Mouse (Mus musculus): Measurements from ENCODE around the gene H2-Q10.
"Not testable (repeated sequence)": the region's sequence is repeated elsewhere in the genome, so short reads cannot be mapped to it uniquely, and the experiment has no call there.

Gene H2-Q10

GRCm38 (mm10) chr17:35469842-35470751 is at the start of gene H2-Q10:
Gene H2-Q10, plus strand, starts transcription at chr17:35470089.
- DNase-seq (ENCODE audit: low read depth in 2 of 2, low spot score in 2 of 2) = peak in 1 of 2 experiments; percentile 8

GRCm38 (mm10) chr17:35420206-35420810 is 49.6 kb upstream of the H2-Q10 start:
- DNase-seq (ENCODE audit: low read depth in 2 of 2, low spot score in 2 of 2) = peak in 1 of 2 experiments; percentile 70

GRCm38 (mm10) chr17:35421331-35421730 is 48.6 kb upstream of the H2-Q10 start:
- DNase-seq (ENCODE audit: low read depth in 2 of 2, low spot score in 2 of 2) = not testable (repeated sequence)

GRCm38 (mm10) chr17:35422360-35422759 is 47.5 kb upstream of the H2-Q10 start:
- DNase-seq (ENCODE audit: low read depth in 2 of 2, low spot score in 2 of 2) = not testable (repeated sequence)

- DNase-seq (ENCODE audit: low read depth in 2 of 2, low spot score in 2 of 2) = not testable (repeated sequence)
Measured at GRCm38 (mm10) chr17:35423131-35423810, 46.6 kb upstream of the H2-Q10 start.

- DNase-seq (ENCODE audit: low read depth in 2 of 2, low spot score in 2 of 2) = not testable (repeated sequence)
Measured at GRCm38 (mm10) chr17:35424106-35424505, 45.8 kb upstream of the H2-Q10 start.

GRCm38 (mm10) chr17:35424624-35425416 is 45.1 kb upstream of the H2-Q10 start, which contains the start of gene H2-Q6:
Gene H2-Q6, plus strand, starts transcription at chr17:35424850.
- peak; percentile 49 to 55 for DNase-seq (ENCODE audit: low read depth in 2 of 2, low spot score in 2 of 2)

GRCm38 (mm10) chr17:35425474-35425873 is 44.4 kb upstream of the H2-Q10 start:
- DNase-seq (ENCODE audit: low read depth in 2 of 2, low spot score in 2 of 2) = not testable (repeated sequence)

- not testable (repeated sequence) for DNase-seq (ENCODE audit: low read depth in 2 of 2, low spot score in 2 of 2)
Measured at GRCm38 (mm10) chr17:35428883-35429282, 41.0 kb upstream of the H2-Q10 start.

- not testable (repeated sequence) for DNase-seq (ENCODE audit: low read depth in 2 of 2, low spot score in 2 of 2)
Measured at GRCm38 (mm10) chr17:35430671-35431070, 39.2 kb upstream of the H2-Q10 start.

- DNase-seq (ENCODE audit: low read depth in 2 of 2, low spot score in 2 of 2) = not testable (repeated sequence)
Measured at GRCm38 (mm10) chr17:35432167-35432566, 37.7 kb upstream of the H2-Q10 start.

- peak in 1 of 2 experiments; percentile 55 for DNase-seq (ENCODE audit: low read depth in 2 of 2, low spot score in 2 of 2)
Measured at GRCm38 (mm10) chr17:35434836-35435235, 35.1 kb upstream of the H2-Q10 start.

- DNase-seq (ENCODE audit: low read depth in 2 of 2, low spot score in 2 of 2) = not testable (repeated sequence)
Measured at GRCm38 (mm10) chr17:35435577-35435976, 34.3 kb upstream of the H2-Q10 start.

GRCm38 (mm10) chr17:35437386-35437936 is 32.4 kb upstream of the H2-Q10 start:
- DNase-seq (ENCODE audit: low read depth in 2 of 2, low spot score in 2 of 2) = not testable (repeated sequence)

GRCm38 (mm10) chr17:35438395-35438794 is 31.5 kb upstream of the H2-Q10 start:
- not testable (repeated sequence) for DNase-seq (ENCODE audit: low read depth in 2 of 2, low spot score in 2 of 2)

GRCm38 (mm10) chr17:35438885-35439284 is 31.0 kb upstream of the H2-Q10 start, which contains the start of gene H2-Q7:
Gene H2-Q7, plus strand, starts transcription at chr17:35439155.
- peak; percentile 86 to 93 for DNase-seq (ENCODE audit: low read depth in 2 of 2, low spot score in 2 of 2)

GRCm38 (mm10) chr17:35439295-35439747 is 30.6 kb upstream of the H2-Q10 start:
- not testable (repeated sequence) for DNase-seq (ENCODE audit: low read depth in 2 of 2, low spot score in 2 of 2)

GRCm38 (mm10) chr17:35439925-35440645 is 29.8 kb upstream of the H2-Q10 start:
- DNase-seq (ENCODE audit: low read depth in 2 of 2, low spot score in 2 of 2) = peak in 1 of 2 experiments; percentile 10

- DNase-seq (ENCODE audit: low read depth in 2 of 2, low spot score in 2 of 2) = not testable (repeated sequence)
Measured at GRCm38 (mm10) chr17:35442376-35442775, 27.5 kb upstream of the H2-Q10 start.
